ENCODE assay signal across 25 mouse cellular contexts in genomic region chr12:98197401-98197800, GRCm38 (mm10).
DNase-seq lines count a peak whose midpoint lies in the region; ATAC-seq and TF ChIP-seq lines count a peak whose summit lies in the region.
"Had no signal": no experiment of that assay in that cellular context is flagged by ENCODE, and none has a peak within 500 bp of the region (broad histone marks: within the 10 kb centered on the region; RNA-seq: fewer than 3 reads in every experiment).

No protein-coding gene starts in this region.

- H3K4me1 ChIP-seq in intestine, postnatal 0 days (replicated peaks; ENCODE audit: control insufficient read depth, insufficient read depth, low read length) = no peaks in the 10 kb centered on the region
- H3K4me1 ChIP-seq: forebrain, embryonic 13.5 days; forebrain, embryonic 15.5 days had no signal

- no peaks in the 10 kb centered on the region for H3K9me3 ChIP-seq in intestine, postnatal 0 days (ENCODE audit: control insufficient read depth)
- H3K9me3 ChIP-seq: embryonic facial prominence, embryonic 13.5 days; forebrain, embryonic 13.5 days; forebrain, embryonic 15.5 days; G1E had no signal

- H3K9ac ChIP-seq in intestine, postnatal 0 days (ENCODE audit: low read depth, low read length) = no peak overlapping the region
- H3K9ac ChIP-seq: embryonic facial prominence, embryonic 13.5 days; forebrain, embryonic 13.5 days; forebrain, embryonic 15.5 days; forebrain, postnatal 0 days had no signal

- WGBS in intestine, postnatal 0 days = 60% methylated on average over 1 of the region's 1 CpGs

- DNase-seq in 3T3-L1 (ENCODE audit: low read depth, low spot score) = peak; percentile 8
- DNase-seq in Muller cell, postnatal 12 days (ENCODE audit: inconsistent ontology term) = peak; percentile 9
- peak; percentile 3 for DNase-seq in adipocyte (ENCODE audit: low spot score)
- DNase-seq in kidney, postnatal 10 days = no peak
- DNase-seq: adrenal gland, adult 2 months; adrenal gland, postnatal 10 days; adrenal gland, postnatal 25 days; B cell, adult 2 months; cerebellum, adult 11 months; cerebellum, adult 18-20 months; cerebellum, adult 8-10 months; cerebellum, adult 9-11 months; cerebellum, postnatal 14 days; cerebellum, postnatal 36 days; embryo, embryonic 11 days; forebrain, postnatal 0 days had no signal

- H3K4me2 ChIP-seq in intestine, postnatal 0 days (replicated peaks; ENCODE audit: low read depth) = no peak overlapping the region
- H3K4me2 ChIP-seq: embryonic facial prominence, embryonic 13.5 days; forebrain, embryonic 13.5 days; forebrain, embryonic 15.5 days had no signal

- no peaks in the 10 kb centered on the region for H3K36me3 ChIP-seq in intestine, postnatal 0 days (ENCODE audit: control insufficient read depth, insufficient read depth)
- H3K36me3 ChIP-seq: embryonic facial prominence, embryonic 13.5 days; forebrain, embryonic 15.5 days had no signal

- no peak for ATAC-seq in intestine, postnatal 0 days
- ATAC-seq: activated CD4-positive, CD25-positive, alpha-beta regulatory T cell, adult 4 months; CD4-positive, CD25-positive, alpha-beta regulatory T cell, adult 4 months; forebrain, embryonic 13.5 days; forebrain, embryonic 15.5 days; forebrain, postnatal 0 days; Patski had no signal

- no peak overlapping the region for H3K27ac ChIP-seq in intestine, postnatal 0 days (ENCODE audit: low read depth, low read length)
- H3K27ac ChIP-seq: embryonic facial prominence, embryonic 13.5 days; forebrain, embryonic 13.5 days; forebrain, embryonic 15.5 days had no signal

- H3K27me3 ChIP-seq in intestine, postnatal 0 days (replicated peaks; ENCODE audit: control insufficient read depth, insufficient read depth, low read length) = no peaks in the 10 kb centered on the region
- H3K27me3 ChIP-seq: CH12.LX; embryonic facial prominence, embryonic 13.5 days; forebrain, embryonic 13.5 days; forebrain, embryonic 15.5 days had no signal

- no peak overlapping the region for H3K4me3 ChIP-seq in intestine, postnatal 0 days (ENCODE audit: low read depth, low read length)
- H3K4me3 ChIP-seq: embryonic facial prominence, embryonic 13.5 days; forebrain, embryonic 13.5 days; forebrain, embryonic 15.5 days had no signal

- no peak for TF ChIP-seq CTCF in intestine, postnatal 0 days (IDR thresholded peaks at IDR 0.05; ENCODE audit: low read depth)
